Mouse (Mus musculus) liver, adult 2 months (tissue): ENCODE measurements around the gene Pygm. TPM values are rescaled to one million over a fixed set of nuclear protein-coding genes. Genes with fewer than 3 reads are reported as not detected.

Experiments used
- DNase-seq: peaks from one replicate; pipeline ENCODE4 v3.0.0-alpha.2; 2011; ENCODE audit warnings: low read depth, low spot score; ENCODE audit errors: extremely low read depth
- H3K27ac ChIP-seq: fragments of 200-500 bp; replicated peaks from 2 replicates; pipeline ENCODE4 v1.5.1; 2012; ENCODE audit warnings: low read depth, mild to moderate bottlenecking, control low read depth, inconsistent platforms, low read length; ENCODE audit not compliant: insufficient read depth
- H3K27me3 ChIP-seq: fragments of 200-500 bp; 2 replicates; pipeline ENCODE4 v1.6.1; 2012; ENCODE audit warnings: mild to moderate bottlenecking, moderate library complexity, low read length, inconsistent platforms; ENCODE audit not compliant: control insufficient read depth, insufficient read depth
- H3K36me3 ChIP-seq: fragments of 200-500 bp; 2 replicates; pipeline ENCODE4 v1.6.1; 2012; ENCODE audit warnings: low read length, inconsistent platforms; ENCODE audit not compliant: control insufficient read depth, insufficient read depth
- H3K4me1 ChIP-seq: fragments of 200-500 bp; 2 replicates; pipeline ENCODE4 v1.6.1; 2011; ENCODE audit warnings: low read length; ENCODE audit not compliant: control insufficient read depth, insufficient read depth
- H3K4me3 ChIP-seq: fragments of 200-500 bp; 2 replicates; pipeline ENCODE4 v1.5.1; 2011; ENCODE audit warnings: low read depth, mild to moderate bottlenecking, control low read depth, low read length, moderate library complexity; ENCODE audit not compliant: insufficient read depth
- H3K79me2 ChIP-seq: fragments of 200-500 bp; 2 replicates; pipeline ENCODE4 v1.6.1; 2012; ENCODE audit warnings: inconsistent platforms, mild to moderate bottlenecking, low read length, moderate library complexity; ENCODE audit not compliant: control insufficient read depth, insufficient read depth
- H3K9ac ChIP-seq: fragments of 200-500 bp; 2 replicates; pipeline ENCODE4 v1.6.1; 2012; ENCODE audit warnings: low read depth, mild to moderate bottlenecking, control low read depth, inconsistent platforms, low read length
- CTCF ChIP-seq: fragments of 200-500 bp; IDR thresholded peaks from 2 replicates; pipeline ENCODE4 v1.5.1; 2011; ENCODE audit warnings: low read depth, low read length, control low read depth
- POLR2A ChIP-seq: fragments of 200-500 bp; IDR thresholded peaks from 2 replicates; pipeline ENCODE4 v1.6.1; 2011; ENCODE audit warnings: low read length, control low read depth; ENCODE audit not compliant: insufficient read depth; ENCODE audit errors: extremely low read depth
- WGBS: fragments of 180-500 bp; shearing (Covaris S2); methylation state at CpG from one replicate; pipeline ENCODE4 v1.1.7; 2018; 5-methylcytosine and 5-hydroxymethylcytosine counted together
- polyA plus RNA-seq: library from polyadenylated mRNA; depleted of rRNA; stranded (reverse); fragments of >200 nt; gene quantifications from 2 replicates; pipeline ENCODE4 v1.2.3, GENCODE M21; 2012
- total RNA-seq: library from RNA; depleted of rRNA; stranded (reverse); fragments of >200 nt; gene quantifications from 2 replicates; pipeline ENCODE4 v1.2.3, GENCODE M21; 2014

Gene Pygm
- total and polyA plus RNA-seq, 2 experiments = 1.6 to 2.3 TPM

DNA sequence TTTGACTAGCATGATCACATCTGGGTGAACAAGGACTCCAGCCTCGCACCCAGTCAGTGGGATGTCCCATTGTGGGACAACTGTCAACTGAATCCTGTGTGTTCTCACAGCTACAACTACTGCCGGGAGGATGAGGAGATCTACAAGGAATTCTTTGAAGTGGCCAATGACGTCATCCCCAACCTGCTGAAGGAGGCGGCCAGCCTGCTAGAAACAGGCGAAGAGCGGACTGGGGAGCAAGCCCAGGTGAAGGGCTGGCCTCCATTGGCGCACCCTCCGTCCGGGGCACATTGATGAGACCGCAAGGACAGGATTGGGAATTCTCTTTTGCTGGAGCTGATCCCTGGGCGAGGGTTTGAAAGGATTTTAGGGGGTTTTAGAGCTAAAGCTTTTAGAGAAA lies 45.5 kb upstream of the Pygm start:
- Histone ChIP-seq H3K4me1 (peaks cover 11% of the 10 kb centered on the region), H3K27ac (no peak overlapping the region)
- WGBS = 94% methylated on average over 11 of the region's 11 CpGs

DNA sequence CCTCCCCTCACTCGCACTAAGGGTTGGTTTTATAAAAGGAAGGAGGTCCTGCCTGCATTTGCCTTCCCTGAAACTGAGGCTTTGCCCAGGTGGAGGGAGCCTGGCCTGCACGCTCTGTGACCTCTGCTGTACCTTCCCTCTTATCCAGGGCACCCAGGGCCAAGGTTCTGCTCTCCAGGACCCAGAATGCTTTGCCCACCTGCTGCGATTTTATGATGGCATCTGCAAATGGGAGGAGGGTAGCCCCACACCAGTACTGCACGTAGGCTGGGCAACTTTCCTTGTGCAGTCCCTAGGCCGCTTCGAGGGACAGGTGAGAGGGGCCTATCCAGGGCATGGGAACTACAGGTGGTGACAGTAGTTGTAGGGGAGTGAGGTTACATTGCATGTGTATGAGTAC lies 45.0 kb upstream of the Pygm start:
- TF ChIP-seq POLR2A (no peak), CTCF (no peak)
- no peak for DNase-seq
- Histone ChIP-seq H3K27me3 (no peaks in the 10 kb centered on the region), H3K27ac (no peak overlapping the region), H3K36me3 (peaks cover 4% of the 10 kb centered on the region; the same call in 1 of the 2 replicates), H3K79me2 (peaks cover 3% of the 10 kb centered on the region; the same call in 1 of the 2 replicates), H3K9ac (no peak overlapping the region), H3K4me1 (peaks cover 9% of the 10 kb centered on the region), H3K4me3 (no peak overlapping the region)
- WGBS = 96% methylated on average over 6 of the region's 6 CpGs

More for the DNA sequence above, 45.5 kb upstream of the Pygm start:
- no peak for DNase-seq
- Histone ChIP-seq H3K79me2 (peaks cover 3% of the 10 kb centered on the region; the same call in 1 of the 2 replicates), H3K36me3 (peaks cover 4% of the 10 kb centered on the region; the same call in 1 of the 2 replicates), H3K27me3 (no peaks in the 10 kb centered on the region), H3K4me3 (no peak overlapping the region), H3K9ac (no peak overlapping the region)
- TF ChIP-seq CTCF (no peak), POLR2A (no peak)

DNA sequence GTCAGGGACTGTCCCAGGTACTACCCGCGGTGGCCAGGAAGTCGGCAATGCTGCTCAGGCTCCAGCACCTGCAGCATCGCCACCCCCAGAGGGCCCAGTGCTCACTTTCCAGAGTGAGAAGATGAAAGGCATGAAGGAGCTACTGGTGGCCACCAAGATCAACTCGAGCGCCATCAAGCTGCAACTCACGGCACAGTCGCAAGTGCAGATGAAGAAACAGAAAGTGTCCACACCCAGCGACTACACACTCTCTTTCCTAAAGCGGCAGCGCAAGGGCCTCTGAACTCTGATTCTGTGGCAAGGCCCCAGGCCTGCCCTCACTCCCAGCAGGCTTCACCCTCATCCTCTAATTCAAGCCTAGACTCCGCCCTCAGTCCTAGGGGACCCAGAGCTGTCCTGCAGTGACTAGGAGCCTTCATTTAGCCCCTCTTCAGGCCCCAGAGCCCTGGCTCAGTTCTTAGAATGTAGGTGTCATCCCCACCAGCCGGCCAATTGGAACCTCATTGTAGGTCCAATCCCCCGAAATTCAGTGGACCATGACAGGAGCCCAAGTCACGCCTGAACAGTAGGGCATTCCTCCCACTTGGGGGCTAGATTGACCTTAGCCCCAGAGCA lies 44.2 kb upstream of the Pygm start:
- no peak for DNase-seq
- WGBS = 78% methylated on average over 15 of the region's 15 CpGs
- Histone ChIP-seq H3K4me3 (no peak overlapping the region; the same call in 1 of the 2 replicates), H3K27me3 (no peaks in the 10 kb centered on the region), H3K9ac (0 out of 2 replicates have a peak overlapping the region, but pooled peaks have one; percentile 16), H3K27ac (peak overlapping the region; percentile 67), H3K79me2 (peaks cover 3% of the 10 kb centered on the region; the same call in 1 of the 2 replicates), H3K36me3 (peaks cover 4% of the 10 kb centered on the region; the same call in 1 of the 2 replicates), H3K4me1 (peaks cover 6% of the 10 kb centered on the region)
- no peak for TF ChIP-seq POLR2A
- peak; percentile 53 for TF ChIP-seq CTCF

DNA sequence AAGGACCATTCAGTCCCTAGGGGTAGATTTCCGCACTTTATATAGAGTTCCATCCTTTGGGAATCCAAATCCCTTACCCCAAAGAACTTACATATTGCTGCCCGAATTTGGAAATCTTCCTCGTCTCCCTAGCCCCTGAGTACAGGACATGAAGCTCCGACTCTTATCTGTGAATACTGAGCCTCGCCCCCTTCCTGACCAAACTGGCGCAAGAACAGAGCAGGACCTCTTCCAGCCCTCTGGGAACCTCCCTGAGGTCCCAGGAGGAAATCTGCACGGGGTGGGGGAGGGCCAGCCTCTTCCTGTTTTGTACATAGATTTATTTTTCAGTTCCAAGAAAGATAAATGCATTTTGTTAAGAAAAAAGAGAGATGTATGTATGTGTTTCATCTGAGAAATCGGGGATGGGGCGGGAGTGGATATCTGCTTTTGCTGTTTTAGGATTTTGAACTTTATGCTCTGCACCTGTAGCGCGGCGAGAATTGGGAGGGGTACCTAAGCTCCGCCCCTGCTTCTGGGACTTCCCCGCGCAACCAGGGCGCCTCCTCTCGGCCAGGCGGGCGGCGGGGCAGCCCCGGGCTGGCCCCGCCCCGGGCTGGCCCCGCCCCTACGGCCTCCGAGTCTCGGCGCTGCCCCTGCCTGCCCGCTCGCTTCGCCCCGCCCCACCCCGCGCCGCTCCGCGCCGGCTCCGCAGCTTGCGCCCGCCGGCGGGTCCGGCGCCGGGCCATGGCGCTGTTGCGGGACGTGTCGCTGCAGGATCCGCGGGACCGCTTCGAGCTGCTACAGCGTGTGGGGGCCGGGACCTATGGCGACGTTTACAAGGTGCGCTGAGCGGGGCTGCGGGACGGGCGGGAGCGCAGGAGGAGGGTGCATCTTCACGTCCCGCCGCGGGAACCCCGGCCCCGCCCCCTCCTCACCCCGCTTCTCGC lies 43.4 kb upstream of the Pygm start, which contains the start of gene Map4k2:
TSS of gene Map4k2 (plus strand) at position 612 of the 929 bp plus-strand sequence.
- H3K9ac ChIP-seq = peak within 1 kb of the TSS; percentile 94
- H3K27ac ChIP-seq = peak within 1 kb of the TSS; percentile 67
- no peaks in the 10 kb centered on the region for H3K79me2 ChIP-seq
- H3K36me3 ChIP-seq = peaks cover 4% of the 10 kb centered on the region; the same call in 1 of the 2 replicates
- no peaks in the 10 kb centered on the region for H3K27me3 ChIP-seq
- peak within 1 kb of the TSS; percentile 92 for H3K4me3 ChIP-seq
- DNase-seq = peak; percentile 74
- 4% methylated on average over 71 of the region's 72 CpGs for WGBS
- H3K4me1 ChIP-seq = peaks cover 4% of the 10 kb centered on the region
- TF ChIP-seq POLR2A (0 out of 2 replicates have a peak, but pooled peaks have one; percentile 25), CTCF (0 out of 2 replicates have a peak, but pooled peaks have one; percentile 12)

DNA sequence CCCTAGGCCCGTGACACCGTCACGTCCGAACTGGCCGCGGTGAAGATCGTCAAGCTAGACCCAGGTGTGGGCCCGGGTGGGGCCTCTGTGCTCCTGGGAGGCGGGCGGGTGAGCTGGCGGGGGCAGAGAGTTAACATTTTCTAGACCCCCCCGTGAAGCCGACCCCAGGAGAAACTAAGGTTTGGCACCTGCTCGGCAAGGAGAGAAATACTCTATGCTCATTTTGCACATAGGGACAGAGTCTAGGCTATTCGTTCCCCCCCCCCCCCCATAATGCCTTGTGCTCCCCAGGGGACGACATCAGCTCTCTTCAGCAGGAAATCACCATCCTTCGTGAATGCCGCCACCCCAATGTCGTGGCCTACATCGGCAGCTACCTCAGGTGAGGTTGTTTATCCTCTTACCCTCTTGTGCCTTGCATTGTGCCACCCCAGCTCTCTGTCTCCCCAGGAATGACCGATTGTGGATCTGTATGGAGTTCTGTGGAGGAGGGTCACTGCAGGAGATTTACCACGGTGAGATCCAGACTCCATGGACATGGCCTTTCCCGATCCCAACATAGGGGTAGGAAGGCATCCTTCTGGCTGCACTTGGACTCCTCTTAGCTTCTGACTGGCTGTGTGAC lies 42.6 kb upstream of the Pygm start:
- 7% methylated on average over 23 of the region's 23 CpGs for WGBS
- Histone ChIP-seq H3K4me3 (peak overlapping the region; percentile 92), H3K27ac (no peak overlapping the region), H3K4me1 (peaks cover 2% of the 10 kb centered on the region; the same call in 1 of the 2 replicates), H3K9ac (peak overlapping the region; percentile 94), H3K36me3 (peaks cover 4% of the 10 kb centered on the region; the same call in 1 of the 2 replicates), H3K27me3 (no peaks in the 10 kb centered on the region), H3K79me2 (no peaks in the 10 kb centered on the region)
- TF ChIP-seq CTCF (no peak), POLR2A (no peak)
- DNase-seq = no peak
